In the genomic region with DNA sequence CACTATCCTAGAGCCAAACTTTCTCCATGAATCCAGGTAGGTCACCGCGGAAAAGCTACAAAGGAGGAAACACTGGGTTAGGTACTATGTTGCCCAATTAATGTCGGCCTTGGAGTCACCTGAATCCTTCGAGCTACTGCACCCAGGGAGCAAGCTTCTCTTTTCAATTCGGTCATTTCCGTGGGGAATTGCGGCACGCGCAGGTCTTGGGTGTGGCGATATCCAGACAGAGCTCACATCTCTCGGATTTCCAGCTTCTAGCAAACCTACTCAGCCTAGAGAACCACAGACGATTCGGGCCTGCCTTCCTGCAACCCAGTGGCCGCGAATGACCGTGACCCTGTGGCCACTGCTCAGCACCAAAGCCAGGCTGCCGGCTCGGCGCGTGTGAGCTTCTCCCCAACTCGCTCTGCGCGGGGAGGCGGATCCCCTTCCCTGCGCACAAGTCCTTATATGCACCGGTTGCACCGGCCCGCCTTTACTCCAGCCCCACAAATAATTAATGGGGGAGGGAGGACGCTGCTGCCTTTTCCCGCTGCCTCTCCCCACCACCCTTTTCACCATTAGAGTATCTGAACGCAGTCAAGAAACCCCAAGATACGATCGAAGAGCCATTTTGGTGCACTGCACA, we compare ENCODE assay signal across 8 mouse cellular contexts. TPM values are rescaled to one million over a fixed set of nuclear protein-coding genes. Genes with fewer than 3 reads are reported as not detected.
DNase-seq lines count a peak whose midpoint lies in the region; ATAC-seq and TF ChIP-seq lines count a peak whose summit lies in the region.

No protein-coding gene starts in this region.

- H3K9ac ChIP-seq in hindbrain, postnatal 0 days (replicated peaks; ENCODE audit: low read length), result peak overlapping the region; percentile 93

- no peaks in the 10 kb centered on the region for H3K9me3 ChIP-seq in hindbrain, postnatal 0 days (ENCODE audit: low read length)

- under 1% methylated on average over 33 of the region's 33 CpGs for WGBS in hindbrain, postnatal 0 days

- DNase-seq in ZHBTc4 (ENCODE audit: low read depth, low spot score), result peak; percentile 64
- peak; percentile 71 to 81 for DNase-seq in cerebellum, postnatal 14 days
- peak; percentile 51 to 62 for DNase-seq in gastrocnemius, adult 8-10 months (ENCODE audit: low spot score in 2 of 2)
- peak; percentile 81 for DNase-seq in hindbrain, postnatal 0 days (ENCODE audit: low spot score)
- peak; percentile 72 to 78 for DNase-seq in left cerebral cortex, postnatal 25 days (ENCODE audit: low spot score in 2 of 2)
- DNase-seq in skeletal muscle tissue, adult 2 months (ENCODE audit: low read depth, low spot score), result peak; percentile 71
- DNase-seq in adipocyte (ENCODE audit: low spot score), result no peak

- no peaks in the 10 kb centered on the region for H3K36me3 ChIP-seq in hindbrain, postnatal 0 days (ENCODE audit: insufficient read depth, low read length)

- TF ChIP-seq CTCF in hindbrain, postnatal 0 days (IDR thresholded peaks at IDR 0.05; ENCODE audit: low read depth), result no peak

- peak; percentile 61 for ATAC-seq in hindbrain, postnatal 0 days
- ATAC-seq in megakaryocyte progenitor cell, adult 5-6 weeks (replicated peaks; ENCODE audit: poor library complexity), result peak; percentile 53

- H3K4me1 ChIP-seq in hindbrain, postnatal 0 days (ENCODE audit: insufficient read depth, low read length), result peaks cover 9% of the 10 kb centered on the region

- peak overlapping the region; percentile 92 for H3K4me3 ChIP-seq in hindbrain, postnatal 0 days (ENCODE audit: low read length)

- peak overlapping the region; percentile 65 for H3K4me2 ChIP-seq in hindbrain, postnatal 0 days (ENCODE audit: low read depth, low read length)

- intact Hi-C loops in left cerebral cortex, postnatal 25 days (cut with DNase I), result loop anchor here (2.0 to 10.0 kb wide), 4 partner anchors 86 to 296 kb away; no protein-coding TSS in a partner anchor

- no peaks in the 10 kb centered on the region for H3K27me3 ChIP-seq in hindbrain, postnatal 0 days (ENCODE audit: insufficient read depth, low read length)

- peak overlapping the region; percentile 97 for H3K27ac ChIP-seq in hindbrain, postnatal 0 days

RNA-seq across cellular contexts. Expression of gene Tnik, which starts 0.5 kb away (rescaled TPM):
- total RNA-seq in gastrocnemius, adult 8-10 months (2022), result 10 to 100 TPM; 21.9 to 29.9 (median 27.9) TPM
- 98.1 and 105 TPM in 2 replicates for total RNA-seq in hindbrain, postnatal 0 days (2014; rRNA removed)
- polyA plus RNA-seq in hindbrain, postnatal 0 days (2015; fragmentation: Nextera tagmentation; extraction: Ambion mirVana), result 61.7 and 63.2 TPM in 2 replicates
- 100 to 1,000 TPM; 195 to 212 TPM for total RNA-seq in left cerebral cortex, postnatal 25 days (2021)
- 2.5 and 9.2 TPM in 2 replicates for total RNA-seq in megakaryocyte progenitor cell, adult 5-6 weeks (2015)
- 6.2 and 8.9 TPM in 2 replicates for total RNA-seq in megakaryocyte progenitor cell, adult 5-6 weeks (2017)
